Mouse (Mus musculus): ENCODE measurements around the gene Cerkl.

Cerkl gene

DNA sequence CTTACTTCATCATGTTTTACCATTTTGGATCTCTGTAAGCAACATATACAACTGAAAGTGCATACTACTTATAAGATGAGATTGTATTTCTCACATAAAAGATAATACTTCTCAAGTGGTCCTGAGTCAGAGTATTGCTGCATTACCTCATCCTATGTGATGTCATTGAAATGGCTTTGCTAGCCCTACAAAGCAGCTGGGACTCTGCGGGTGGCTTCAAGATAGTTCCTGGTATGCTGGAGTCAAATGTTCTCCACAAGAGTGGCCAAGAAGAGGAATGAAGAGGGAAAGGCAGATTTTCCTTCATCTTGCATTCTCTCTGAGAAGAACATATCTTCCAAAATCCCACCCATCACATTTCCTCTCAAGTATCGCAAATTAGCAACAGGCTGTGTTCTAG lies 13.2 kb downstream of the Cerkl start:
- DNase-seq (ENCODE audit: low spot score) = no peak

DNA sequence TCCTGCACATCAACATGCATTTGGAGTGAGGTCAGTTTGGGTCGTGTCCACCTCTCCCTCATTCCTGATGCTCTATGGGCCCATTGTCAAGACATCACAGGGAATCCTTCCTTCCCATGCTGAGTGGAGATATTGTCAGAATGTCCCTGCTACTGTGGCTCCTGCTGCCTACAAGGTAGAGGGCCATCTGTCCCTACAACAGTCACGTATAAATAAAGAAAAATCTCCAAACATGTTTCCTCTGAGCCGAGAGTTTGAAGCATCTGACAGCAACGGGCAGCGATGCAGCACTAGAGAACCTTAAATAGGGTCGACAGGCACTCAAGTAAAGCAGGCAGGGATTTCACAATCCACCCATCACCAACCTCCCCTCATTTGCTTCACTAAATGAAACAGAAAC lies 13.7 kb downstream of the Cerkl start:
- no peak for DNase-seq (ENCODE audit: low spot score)

GRCm38 (mm10) chr2:79442227-79442626 lies 14.4 kb downstream of the Cerkl start:
- DNase-seq (ENCODE audit: low spot score) = no peak

- DNase-seq (ENCODE audit: low spot score) = no peak
Measured at GRCm38 (mm10) chr2:79430061-79430460, 26.5 kb downstream of the Cerkl start.

- no peak for DNase-seq (ENCODE audit: low spot score)
Measured at GRCm38 (mm10) chr2:79429650-79430049, 26.9 kb downstream of the Cerkl start.

DNA sequence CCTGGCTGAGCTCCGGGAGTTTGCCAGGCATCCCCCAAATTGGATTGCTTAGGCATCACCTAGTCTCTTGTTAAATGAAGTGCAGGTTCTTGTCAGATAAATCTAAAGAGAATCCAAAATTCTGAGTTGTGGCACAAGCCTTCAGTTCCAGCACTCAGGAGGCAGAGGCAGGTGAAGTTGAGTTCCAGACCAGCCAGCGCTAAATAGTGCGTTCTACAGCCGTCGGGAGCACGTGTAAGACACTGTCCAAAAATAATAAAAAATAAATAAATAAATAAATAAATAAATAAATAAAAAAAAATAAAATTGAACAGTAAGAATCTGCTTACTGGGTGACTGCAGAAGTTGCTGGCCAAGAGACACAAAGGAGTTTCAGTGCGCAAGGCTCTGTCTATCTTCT lies 27.5 kb downstream of the Cerkl start:
- DNase-seq (ENCODE audit: low spot score) = no peak

- no peak for DNase-seq (ENCODE audit: low spot score)
Measured at GRCm38 (mm10) chr2:79428569-79429104, 27.9 kb downstream of the Cerkl start.

DNA sequence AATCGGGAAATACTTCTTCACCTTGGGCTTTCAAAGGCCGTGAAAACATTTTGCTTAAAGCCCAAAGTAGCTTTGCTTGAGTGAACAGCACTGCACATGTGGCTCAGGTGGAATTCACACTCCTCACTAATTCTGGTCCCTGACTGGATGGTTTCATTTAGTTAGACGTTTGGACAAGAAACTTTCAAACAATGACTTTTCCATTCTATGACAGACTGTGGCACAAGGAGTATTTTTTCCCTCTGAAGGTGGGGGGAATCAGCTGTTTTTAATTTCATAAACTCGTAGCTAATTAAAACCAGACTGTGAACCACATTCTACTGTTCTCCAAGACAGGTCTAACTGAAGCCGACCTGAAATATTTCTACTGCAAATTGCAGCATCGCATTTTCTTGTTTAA lies 28.6 kb downstream of the Cerkl start:
- no peak for DNase-seq (ENCODE audit: low spot score)

GRCm38 (mm10) chr2:79421696-79422095 lies 34.9 kb downstream of the Cerkl start:
- no peak for DNase-seq (ENCODE audit: low spot score)

DNA sequence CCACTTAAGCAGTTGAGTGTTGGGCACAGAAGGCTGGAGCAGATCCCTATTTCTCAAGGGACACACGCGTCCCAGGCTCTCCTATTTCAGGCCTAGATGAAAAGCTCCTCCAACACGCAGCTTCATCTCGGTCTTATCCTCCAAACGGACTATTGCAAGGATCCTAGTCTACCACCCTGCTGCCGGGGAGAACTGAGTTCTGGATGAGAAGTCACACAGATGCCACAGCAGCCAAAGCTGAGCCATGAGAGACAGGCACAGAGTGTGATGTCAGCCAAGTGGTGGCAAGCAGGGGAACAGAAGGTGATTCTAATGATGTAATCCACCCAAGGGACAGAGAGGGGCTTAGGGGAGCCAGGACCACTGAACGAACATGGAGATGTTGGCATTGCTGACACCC lies 42.1 kb downstream of the Cerkl start:
- no peak for DNase-seq (ENCODE audit: low spot score)

DNA sequence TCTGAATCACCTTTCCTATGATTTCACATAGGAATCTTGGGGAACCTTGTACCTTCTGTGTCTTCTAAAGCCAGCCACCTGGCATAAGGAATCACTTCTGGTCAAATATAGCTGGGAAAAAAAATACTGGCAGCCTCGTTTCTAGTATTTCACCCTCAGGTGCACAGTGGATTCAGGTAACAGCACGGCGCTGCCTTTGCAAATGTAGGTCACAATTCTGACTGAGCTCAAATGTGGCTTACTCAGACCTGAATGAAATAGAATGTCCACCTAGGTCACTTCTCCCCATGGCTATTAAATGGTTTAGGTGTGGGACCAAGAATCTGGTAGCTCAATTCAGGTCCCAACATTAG lies 45.7 kb downstream of the Cerkl start:
- DNase-seq (ENCODE audit: low spot score) = no peak

GRCm38 (mm10) chr2:79410247-79410902 lies 46.2 kb downstream of the Cerkl start:
- DNase-seq (ENCODE audit: low spot score) = no peak

DNA sequence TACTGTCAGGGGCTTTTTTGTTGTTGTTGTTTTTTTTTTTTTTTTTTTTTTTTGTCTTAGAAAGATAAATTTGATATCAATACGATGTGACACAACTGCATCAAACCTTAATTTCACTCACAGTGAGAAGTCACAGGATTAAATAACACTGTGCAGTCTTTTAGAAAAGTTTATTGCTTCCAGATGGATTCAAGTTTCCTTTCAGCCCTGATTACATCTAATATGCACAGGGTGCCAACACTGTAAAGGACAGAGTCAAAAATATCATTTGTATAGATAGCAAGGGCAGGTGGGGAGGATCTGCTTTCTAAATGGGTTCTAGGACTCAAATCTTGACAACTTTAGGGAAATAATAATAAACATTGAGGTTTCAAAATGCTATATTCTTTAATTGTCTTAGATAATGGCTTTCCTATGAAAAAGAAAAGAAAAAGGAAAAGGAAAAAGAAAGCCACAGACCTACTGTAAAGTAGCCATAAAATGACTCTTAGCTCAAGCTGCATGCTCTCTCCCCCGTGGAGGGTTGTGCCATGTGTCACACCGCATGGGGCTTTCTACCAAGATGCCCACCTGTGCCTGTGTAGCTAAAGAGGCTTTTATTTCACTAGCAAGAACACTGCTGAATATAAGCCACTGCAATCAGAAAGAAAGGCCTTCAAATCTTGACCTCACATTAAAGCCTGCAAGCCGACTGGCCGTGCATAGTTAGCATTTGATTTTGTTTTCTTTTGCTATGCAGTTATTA lies 50.8 kb downstream of the Cerkl start:
- no peak for DNase-seq (ENCODE audit: low spot score)

GRCm38 (mm10) chr2:79400045-79400444 lies 56.5 kb downstream of the Cerkl start:
- DNase-seq (ENCODE audit: low spot score) = no peak

DNA sequence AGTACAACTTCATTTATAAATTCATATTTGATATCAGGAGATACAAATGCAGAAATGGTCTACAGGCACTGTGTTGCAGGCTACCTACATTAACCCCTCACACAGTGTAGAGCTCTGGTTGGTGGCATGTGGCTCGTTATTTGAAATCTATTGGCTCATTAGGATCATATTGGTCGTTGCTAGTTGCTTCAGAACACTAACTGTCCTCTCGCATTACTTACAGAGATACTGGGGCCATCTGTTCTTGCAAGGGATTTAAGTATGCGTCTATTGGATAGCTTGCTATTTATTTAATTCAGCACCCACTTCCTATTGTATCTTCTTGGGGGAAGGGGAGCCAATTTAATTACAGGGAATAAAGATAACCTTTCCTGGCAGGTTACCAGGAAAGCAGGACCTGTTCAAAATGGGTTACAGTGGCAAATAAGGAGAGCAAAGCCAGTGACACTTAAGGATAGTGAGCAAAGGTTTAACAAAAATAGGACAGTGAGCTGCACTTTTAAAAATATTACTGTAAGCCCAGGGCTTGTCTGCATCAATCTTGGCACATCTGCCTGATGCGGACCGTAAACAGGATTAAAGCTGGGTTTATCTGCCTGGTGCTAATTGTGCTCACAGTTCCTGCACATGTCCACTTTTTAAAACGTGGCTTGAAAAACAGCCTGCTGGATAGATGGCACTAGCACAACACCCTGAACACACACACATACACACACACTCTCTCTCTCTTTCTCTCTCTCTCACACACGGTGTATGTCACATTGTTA lies 57.2 kb downstream of the Cerkl start:
- no peak for DNase-seq (ENCODE audit: low spot score)

DNA sequence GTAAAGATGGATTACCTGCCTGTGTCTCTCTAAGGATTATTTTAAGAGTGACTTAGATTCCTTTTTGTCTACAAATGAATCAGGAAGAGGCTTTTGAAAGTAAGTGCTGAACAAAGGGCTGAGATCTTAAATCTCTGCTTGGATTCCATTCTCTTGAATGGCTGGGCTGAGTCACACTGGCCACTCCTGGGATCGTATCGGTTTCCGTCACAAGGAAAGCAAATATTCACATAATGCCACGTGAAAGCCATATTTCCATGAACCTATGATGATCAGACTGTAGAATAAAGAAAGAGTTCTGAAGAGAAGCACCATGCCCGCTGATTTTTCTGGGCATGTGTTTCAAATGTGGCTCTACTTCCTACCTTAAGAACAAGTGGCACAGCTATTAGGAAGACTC lies 57.8 kb downstream of the Cerkl start:
- no peak for DNase-seq (ENCODE audit: low spot score)

GRCm38 (mm10) chr2:79398343-79398742 lies 58.2 kb downstream of the Cerkl start:
- no peak for DNase-seq (ENCODE audit: low spot score)

DNA sequence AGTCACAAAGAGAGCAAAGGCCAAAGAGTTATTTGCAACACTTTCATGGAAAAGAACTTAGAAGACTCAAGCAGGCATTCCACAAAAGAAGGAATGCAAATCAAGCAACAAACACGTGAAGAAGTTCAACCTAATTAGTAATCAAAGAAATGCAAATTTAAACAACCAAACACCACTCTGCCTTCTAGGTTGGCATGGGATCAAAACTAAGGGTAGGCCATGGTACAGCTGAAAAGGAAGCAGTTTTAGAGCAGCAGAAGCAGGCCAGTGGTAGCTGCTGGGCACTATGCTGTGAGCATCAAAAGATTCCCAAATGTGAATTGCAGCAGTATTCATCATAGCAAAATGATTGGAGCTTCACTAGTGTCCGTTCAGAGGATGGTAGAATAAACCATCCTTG lies 59.5 kb downstream of the Cerkl start:
- no peak for DNase-seq (ENCODE audit: low spot score)

- no peak for DNase-seq (ENCODE audit: low spot score)
Measured at GRCm38 (mm10) chr2:79379087-79380041, 77.2 kb downstream of the Cerkl start.

DNA sequence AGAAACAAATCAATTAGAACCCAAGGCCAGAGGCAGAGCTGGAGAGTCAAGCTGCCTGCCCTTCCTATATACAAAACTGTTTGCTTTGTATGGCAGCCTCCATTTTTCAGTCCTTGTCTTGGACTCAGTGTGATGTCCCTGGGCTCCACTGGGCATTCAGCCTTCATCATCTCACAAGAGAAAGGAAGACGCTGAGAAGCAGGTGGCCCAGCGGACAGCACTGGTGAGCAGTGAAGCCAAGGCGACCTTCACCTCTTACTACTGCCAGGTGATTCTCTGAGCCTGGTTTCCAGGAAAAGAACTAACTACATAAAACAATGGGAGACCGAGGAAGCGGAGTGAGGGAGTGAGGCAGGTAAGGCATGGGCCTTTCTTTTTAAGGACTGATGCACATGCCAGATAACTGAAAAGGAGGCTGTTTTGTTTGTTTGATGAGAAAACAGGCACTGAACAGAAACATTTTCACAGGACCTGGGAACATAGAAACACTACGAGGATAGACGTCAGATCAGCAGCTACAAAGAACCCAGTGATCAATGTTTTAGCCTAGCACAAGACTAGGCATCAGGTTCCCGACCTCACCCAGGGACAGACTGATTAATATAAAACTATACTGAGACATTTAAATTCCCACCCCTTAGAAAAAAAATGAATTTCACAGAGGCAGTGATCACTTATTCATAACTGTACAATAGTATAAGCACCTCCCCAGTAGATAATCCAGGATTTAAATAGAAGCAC lies 78.1 kb downstream of the Cerkl start:
- DNase-seq (ENCODE audit: low spot score) = no peak

All from spleen, adult 12 weeks (tissue).